Mouse (Mus musculus) myocyte (in vitro differentiated cells): ENCODE data around the gene Trappc4. TPM values are rescaled to one million over a fixed set of nuclear protein-coding genes. Genes with fewer than 3 reads are reported as not detected.
A peak's percentile ranks its signal among the peaks of the same experiment; 100 is the strongest.

Experiments used
- H3K27me3 ChIP-seq: one replicate; pipeline ENCODE4 v1.6.1; 2011; ENCODE audit not compliant: control insufficient read depth, insufficient read depth, insufficient read length
- H3K36me3 ChIP-seq: one replicate; pipeline ENCODE4 v1.6.1; 2011; ENCODE audit not compliant: control insufficient read depth, insufficient read depth
- H3K4me2 ChIP-seq: one replicate; pipeline ENCODE4 v1.6.1; 2011; ENCODE audit warnings: low read depth, control low read depth
- H3K4me3 ChIP-seq: one replicate; pipeline ENCODE4 v1.5.1; 2011; ENCODE audit warnings: mild to moderate bottlenecking, control low read depth, moderate library complexity
- H3K79me2 ChIP-seq: one replicate; pipeline ENCODE4 v1.6.1; 2011; ENCODE audit not compliant: control insufficient read depth, insufficient read depth
- H3ac ChIP-seq: one replicate; pipeline ENCODE4 v1.6.1; 2011; ENCODE audit not compliant: control insufficient read depth, insufficient read length
- CEBPB ChIP-seq: IDR thresholded peaks from 2 replicates; pipeline ENCODE4 v1.6.1; 2011; ENCODE audit warnings: mild to moderate bottlenecking, moderate library complexity; ENCODE audit not compliant: poor library complexity, insufficient read depth, severe bottlenecking
- E2F4 ChIP-seq: IDR thresholded peaks from one replicate; pipeline ENCODE4 v1.6.1; 2011; ENCODE audit warnings: mild to moderate bottlenecking, control low read depth, moderate library complexity; ENCODE audit not compliant: insufficient read depth
- MAX ChIP-seq: IDR thresholded peaks from one replicate; pipeline ENCODE4 v1.6.1; 2011; ENCODE audit warnings: low read depth, mild to moderate bottlenecking, control low read depth
- MYOD1 ChIP-seq, 3 experiments: IDR thresholded peaks; one replicate each; pipeline ENCODE4 v1.6.1; 2011; ENCODE audit warnings: control low read depth in 2 of 3, low read depth in 2 of 3, mild to moderate bottlenecking in 2 of 3, moderate library complexity in 1 of 3; ENCODE audit not compliant: insufficient read length in 2 of 3, control insufficient read depth in 1 of 3
- MYOG ChIP-seq, 3 experiments: IDR thresholded peaks; one replicate each; pipeline ENCODE4 v1.6.1; 2011; ENCODE audit warnings: control low read depth in 2 of 3, low read depth in 2 of 3, mild to moderate bottlenecking in 2 of 3; ENCODE audit not compliant: insufficient read length in 2 of 3, control insufficient read depth in 1 of 3, insufficient read depth in 1 of 3
- POLR2A ChIP-seq: IDR thresholded peaks from one replicate; pipeline ENCODE4 v1.6.1; 2011; ENCODE audit warnings: low read depth, mild to moderate bottlenecking, control low read depth, moderate library complexity; ENCODE audit not compliant: insufficient read length
- POLR2AphosphoS2 ChIP-seq: IDR thresholded peaks from one replicate; pipeline ENCODE4 v1.6.1; 2011; ENCODE audit warnings: low read depth, control low read depth; ENCODE audit not compliant: insufficient read length
- REST ChIP-seq: IDR thresholded peaks from one replicate; pipeline ENCODE4 v1.6.1; 2011; ENCODE audit warnings: mild to moderate bottlenecking, control low read depth, moderate library complexity; ENCODE audit not compliant: insufficient read depth, insufficient read length
- SRF ChIP-seq: IDR thresholded peaks from one replicate; pipeline ENCODE4 v1.6.1; 2011; ENCODE audit warnings: low read depth; ENCODE audit not compliant: control insufficient read depth, insufficient read length
- TCF12 ChIP-seq: IDR thresholded peaks from one replicate; pipeline ENCODE4 v1.6.1; 2011; ENCODE audit warnings: mild to moderate bottlenecking, control low read depth; ENCODE audit not compliant: poor library complexity, insufficient read depth, severe bottlenecking
- TCF3 ChIP-seq: IDR thresholded peaks from one replicate; pipeline ENCODE4 v1.6.1; 2011; ENCODE audit warnings: low read depth, control low read depth; ENCODE audit not compliant: insufficient read length
- USF1 ChIP-seq: IDR thresholded peaks from one replicate; pipeline ENCODE4 v1.6.1; 2011; ENCODE audit warnings: low read depth, mild to moderate bottlenecking, control low read depth, moderate library complexity
- polyA plus RNA-seq: library from polyadenylated mRNA; unstranded; fragments of >200 nt; fragmentation: generic; extraction: Trizol; gene quantifications from one replicate; pipeline ENCODE4 v1.2.1, GENCODE M21; 2012; ENCODE audit warnings: missing spikeins

The Trappc4 gene
- polyA plus RNA-seq, 1 experiment: 119 TPM

- H3ac ChIP-seq: peak overlapping the region; percentile 54
- H3K79me2 ChIP-seq: peaks cover 48% of the 10 kb centered on the region
- peaks cover 50% of the 10 kb centered on the region for H3K36me3 ChIP-seq
- peak overlapping the region; percentile 97 for H3K4me3 ChIP-seq
- peak overlapping the region; percentile 93 for H3K4me2 ChIP-seq
- TF ChIP-seq TCF3: no peak
- TF ChIP-seq POLR2AphosphoS2: peak; percentile 52
- TF ChIP-seq POLR2A: peak; percentile 54
- H3K27me3 ChIP-seq: no peaks in the 10 kb centered on the region
Observed at GRCm38 (mm10) chr9:44407752-44408097, 325 bp upstream of the Trappc4 start.

GRCm38 (mm10) chr9:44405011-44405410, 2.4 kb downstream of the Trappc4 start:
- H3K27me3 ChIP-seq: no peaks in the 10 kb centered on the region
- H3K4me2 ChIP-seq: no peak overlapping the region
- H3ac ChIP-seq: no peak overlapping the region
- H3K36me3 ChIP-seq: peaks cover 36% of the 10 kb centered on the region
- H3K4me3 ChIP-seq: no peak overlapping the region
- H3K79me2 ChIP-seq: peaks cover 46% of the 10 kb centered on the region
- TF ChIP-seq TCF3 (no peak), CEBPB (no peak), MYOD1 (IDR thresholded peaks at IDR 0.05; ENCODE audit: control insufficient read depth in 1 of 3, insufficient read length in 2 of 3, low read depth in 2 of 3) (no peak), SRF (no peak), TCF12 (no peak), MAX (no peak), POLR2A (no peak), REST (no peak), POLR2AphosphoS2 (no peak), MYOG (IDR thresholded peaks at IDR 0.05; ENCODE audit: control insufficient read depth in 1 of 3, insufficient read depth in 1 of 3, insufficient read length in 2 of 3, low read depth in 2 of 3) (no peak), USF1 (no peak), E2F4 (no peak)

DNA sequence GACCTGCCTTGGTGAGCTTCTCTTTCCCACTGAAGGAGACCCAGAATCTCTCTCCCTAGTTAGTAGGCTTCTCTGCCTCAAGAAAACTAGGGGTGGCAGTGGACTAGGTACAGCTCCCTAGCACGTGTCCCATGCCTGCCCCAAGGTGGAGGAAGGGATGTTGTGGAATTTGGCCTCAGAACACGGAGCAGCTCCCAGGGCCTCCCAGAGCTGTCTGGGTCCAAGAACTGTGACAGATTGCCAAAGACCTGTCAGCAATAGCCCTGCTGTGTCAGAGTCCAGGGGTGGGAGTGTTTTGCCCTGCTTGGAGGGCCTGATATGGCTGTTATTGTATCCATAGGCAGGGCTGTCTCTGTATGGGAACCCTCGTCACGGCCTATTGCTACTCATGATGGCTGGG, 6.3 kb downstream of the Trappc4 start:
- H3K4me3 ChIP-seq: no peak overlapping the region
- no peak for TF ChIP-seq MYOD1 (IDR thresholded peaks at IDR 0.05; ENCODE audit: control insufficient read depth in 1 of 3, insufficient read length in 2 of 3, low read depth in 2 of 3)
- no peak for TF ChIP-seq E2F4
- TF ChIP-seq POLR2AphosphoS2: no peak
- no peak for TF ChIP-seq MYOG (IDR thresholded peaks at IDR 0.05; ENCODE audit: control insufficient read depth in 1 of 3, insufficient read depth in 1 of 3, insufficient read length in 2 of 3, low read depth in 2 of 3)
- TF ChIP-seq TCF3: no peak
- TF ChIP-seq REST: no peak
- TF ChIP-seq SRF: no peak
- no peak for TF ChIP-seq TCF12
- no peak for TF ChIP-seq MAX
- H3ac ChIP-seq: no peak overlapping the region
- peaks cover 24% of the 10 kb centered on the region for H3K36me3 ChIP-seq
- no peaks in the 10 kb centered on the region for H3K27me3 ChIP-seq
- no peak overlapping the region for H3K4me2 ChIP-seq
- H3K79me2 ChIP-seq: peaks cover 13% of the 10 kb centered on the region

- Histone ChIP-seq H3K36me3 (peaks cover 24% of the 10 kb centered on the region), H3K4me2 (no peak overlapping the region), H3K4me3 (no peak overlapping the region), H3ac (no peak overlapping the region), H3K79me2 (no peaks in the 10 kb centered on the region), H3K27me3 (no peaks in the 10 kb centered on the region)
- TF ChIP-seq MYOG (IDR thresholded peaks at IDR 0.05; ENCODE audit: control insufficient read depth in 1 of 3, insufficient read depth in 1 of 3, insufficient read length in 2 of 3, low read depth in 2 of 3): no peak
- TF ChIP-seq CEBPB: no peak
- no peak for TF ChIP-seq POLR2AphosphoS2
- no peak for TF ChIP-seq USF1
- no peak for TF ChIP-seq MYOD1 (IDR thresholded peaks at IDR 0.05; ENCODE audit: control insufficient read depth in 1 of 3, insufficient read length in 2 of 3, low read depth in 2 of 3)
- no peak for TF ChIP-seq E2F4
- no peak for TF ChIP-seq TCF12
- TF ChIP-seq REST: no peak
- no peak for TF ChIP-seq POLR2A
Observed at GRCm38 (mm10) chr9:44399795-44400114, 7.6 kb downstream of the Trappc4 start.

DNA sequence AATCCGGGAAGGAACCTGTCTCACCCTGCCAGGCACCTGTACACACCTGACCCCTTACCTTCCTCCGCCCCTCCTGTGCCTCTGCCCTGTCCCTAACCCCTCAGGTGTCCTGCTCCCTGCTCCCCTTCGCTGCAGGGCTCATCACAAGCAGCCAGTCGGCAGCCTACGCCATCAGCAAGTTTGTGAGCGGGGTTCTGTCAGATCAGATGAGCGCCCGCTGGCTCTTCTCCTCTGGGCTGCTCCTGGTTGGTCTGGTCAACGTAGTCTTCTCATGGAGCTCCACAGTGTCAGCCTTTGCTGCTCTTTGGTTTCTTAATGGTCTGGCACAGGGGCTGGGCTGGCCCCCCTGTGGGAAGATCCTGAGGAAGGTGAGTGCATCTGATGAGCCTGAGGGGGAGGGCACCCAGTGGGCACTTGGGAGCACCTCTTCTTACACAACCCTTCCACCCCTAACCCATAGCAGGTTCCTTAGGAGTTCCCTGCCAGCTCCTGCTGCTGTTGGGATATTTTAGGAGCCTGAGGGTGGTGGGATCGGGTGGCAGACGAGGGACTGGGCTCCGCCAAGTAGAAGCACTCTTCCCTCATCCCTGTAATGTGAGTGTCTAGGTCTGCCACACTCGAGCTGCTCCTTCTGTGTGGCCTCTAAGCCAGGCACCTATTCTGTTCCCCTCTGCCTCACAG, 8.1 kb downstream of the Trappc4 start:
- Histone ChIP-seq H3K4me2 (no peak overlapping the region), H3ac (no peak overlapping the region), H3K27me3 (no peaks in the 10 kb centered on the region), H3K4me3 (no peak overlapping the region), H3K79me2 (no peaks in the 10 kb centered on the region), H3K36me3 (peaks cover 19% of the 10 kb centered on the region)
- TF ChIP-seq USF1: no peak
- TF ChIP-seq TCF3: no peak
- no peak for TF ChIP-seq MAX
- no peak for TF ChIP-seq CEBPB
- TF ChIP-seq SRF: no peak
